Mouse (Mus musculus): ENCODE results near the gene Kcnn1. TPM values are rescaled to one million over a fixed set of nuclear protein-coding genes. Genes with fewer than 3 reads are reported as not detected.
A peak's percentile ranks its signal among the peaks of the same experiment; 100 is the strongest.

Gene Kcnn1
- polyA plus RNA-seq, 1 experiment from 2014 or later = 12.2 TPM

- H3K4me3 ChIP-seq (ENCODE audit: low read depth, low read length) = no peak overlapping the region
- H3K4me1 ChIP-seq (replicated peaks; ENCODE audit: control insufficient read depth, insufficient read depth, low read length) = peaks cover 34% of the 10 kb centered on the region
- no peak for ATAC-seq (ENCODE audit: low FRiP score)
- H3K27ac ChIP-seq (ENCODE audit: low read depth, low read length) = peak overlapping the region; percentile 91
- WGBS = 88% methylated on average over 7 of the region's 7 CpGs
- H3K9ac ChIP-seq (ENCODE audit: low read depth, low read length) = no peak overlapping the region; the same call in 1 of the 2 replicates
- no peaks in the 10 kb centered on the region for H3K36me3 ChIP-seq (ENCODE audit: control insufficient read depth, insufficient read depth, low read length)
- 0 out of 2 replicates have a peak, but pooled peaks cover 6% of the 10 kb centered on the region for H3K27me3 ChIP-seq (ENCODE audit: control insufficient read depth, insufficient read depth, low read length)
- DNase-seq (ENCODE audit: low spot score) = no peak
- no peaks in the 10 kb centered on the region for H3K9me3 ChIP-seq (ENCODE audit: control insufficient read depth, low read length)
- peak overlapping the region; percentile 95; the same call in 1 of the 2 replicates for H3K4me2 ChIP-seq (replicated peaks; ENCODE audit: low read depth, low read length)
These were observed 3.5 kb upstream of the Kcnn1 start for GRCm38 (mm10) chr8:70866566-70866965.

- H3K4me1 ChIP-seq (replicated peaks; ENCODE audit: control insufficient read depth, insufficient read depth, low read length) = peaks cover 36% of the 10 kb centered on the region
- WGBS = 8% methylated on average over 12 of the region's 12 CpGs
- H3K27me3 ChIP-seq (ENCODE audit: control insufficient read depth, insufficient read depth, low read length) = 0 out of 2 replicates have a peak, but pooled peaks cover 8% of the 10 kb centered on the region
These were observed 3.0 kb upstream of the Kcnn1 start for GRCm38 (mm10) chr8:70866001-70866520.

GRCm38 (mm10) chr8:70865350-70866000 is 2.4 kb upstream of the Kcnn1 start:
- 0 out of 2 replicates have a peak, but pooled peaks cover 8% of the 10 kb centered on the region for H3K27me3 ChIP-seq (ENCODE audit: control insufficient read depth, insufficient read depth, low read length)
- no peaks in the 10 kb centered on the region for H3K9me3 ChIP-seq (ENCODE audit: control insufficient read depth, low read length)
- peak; percentile 85 for ATAC-seq (ENCODE audit: low FRiP score)
- peak overlapping the region; percentile 60 for H3K4me3 ChIP-seq (ENCODE audit: low read depth, low read length)
- WGBS = 2% methylated on average over 45 of the region's 46 CpGs
- DNase-seq (ENCODE audit: low spot score) = peak; percentile 100
- peak overlapping the region; percentile 99 for H3K27ac ChIP-seq (ENCODE audit: low read depth, low read length)
- H3K36me3 ChIP-seq (ENCODE audit: control insufficient read depth, insufficient read depth, low read length) = no peaks in the 10 kb centered on the region
- H3K4me2 ChIP-seq (replicated peaks; ENCODE audit: low read depth, low read length) = peak overlapping the region; percentile 95
- H3K9ac ChIP-seq (ENCODE audit: low read depth, low read length) = peak overlapping the region; percentile 74
- peaks cover 36% of the 10 kb centered on the region for H3K4me1 ChIP-seq (replicated peaks; ENCODE audit: control insufficient read depth, insufficient read depth, low read length)

More at GRCm38 (mm10) chr8:70866001-70866520, 3.0 kb upstream of the Kcnn1 start:
- 0 out of 2 replicates have a peak overlapping the region, but pooled peaks have one; percentile 22 for H3K4me3 ChIP-seq (ENCODE audit: low read depth, low read length)
- peak overlapping the region; percentile 91 for H3K27ac ChIP-seq (ENCODE audit: low read depth, low read length)
- H3K9me3 ChIP-seq (ENCODE audit: control insufficient read depth, low read length) = no peaks in the 10 kb centered on the region
- no peaks in the 10 kb centered on the region for H3K36me3 ChIP-seq (ENCODE audit: control insufficient read depth, insufficient read depth, low read length)
- ATAC-seq (ENCODE audit: low FRiP score) = peak; percentile 8
- DNase-seq (ENCODE audit: low spot score) = no peak
- peak overlapping the region; percentile 55 for H3K9ac ChIP-seq (ENCODE audit: low read depth, low read length)
- peak overlapping the region; percentile 95 for H3K4me2 ChIP-seq (replicated peaks; ENCODE audit: low read depth, low read length)

DNA sequence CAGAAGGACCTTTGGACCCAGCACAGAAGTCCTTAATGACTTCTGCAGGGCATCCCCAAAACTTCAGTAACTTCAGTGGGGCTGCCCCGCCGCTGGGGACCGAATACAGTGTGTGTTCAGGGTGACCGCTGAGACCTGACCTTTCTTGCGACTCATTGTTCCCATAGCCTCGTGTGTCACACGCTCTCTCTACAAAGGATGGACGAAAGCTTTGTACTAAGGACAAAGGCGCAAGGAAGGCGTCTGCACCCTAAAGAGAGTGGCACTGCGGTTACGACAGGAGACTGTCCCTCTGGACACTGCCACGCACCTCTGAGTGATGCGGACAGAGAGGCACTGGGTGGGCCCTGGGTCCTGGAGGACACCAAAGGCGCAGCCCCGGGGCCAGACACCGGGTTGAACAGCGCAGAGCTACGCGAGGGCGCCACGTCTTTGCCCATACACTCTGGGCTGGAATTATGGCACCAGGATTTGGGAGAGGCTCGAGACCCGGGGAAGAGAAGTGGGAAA is 1.7 kb upstream of the Kcnn1 start:
- H3K9me3 ChIP-seq (ENCODE audit: control insufficient read depth, low read length) = no peaks in the 10 kb centered on the region
- peak; percentile 76 for DNase-seq (ENCODE audit: low spot score)
- ATAC-seq (ENCODE audit: low FRiP score) = peak; percentile 26
- H3K4me1 ChIP-seq (replicated peaks; ENCODE audit: control insufficient read depth, insufficient read depth, low read length) = peaks cover 34% of the 10 kb centered on the region
- peak overlapping the region; percentile 74 for H3K9ac ChIP-seq (ENCODE audit: low read depth, low read length)
- no peaks in the 10 kb centered on the region for H3K36me3 ChIP-seq (ENCODE audit: control insufficient read depth, insufficient read depth, low read length)
- peak overlapping the region; percentile 60 for H3K4me3 ChIP-seq (ENCODE audit: low read depth, low read length)
- H3K4me2 ChIP-seq (replicated peaks; ENCODE audit: low read depth, low read length) = peak overlapping the region; percentile 95
- H3K27me3 ChIP-seq (ENCODE audit: control insufficient read depth, insufficient read depth, low read length) = 0 out of 2 replicates have a peak, but pooled peaks cover 8% of the 10 kb centered on the region
- peak overlapping the region; percentile 99 for H3K27ac ChIP-seq (ENCODE audit: low read depth, low read length)
- under 1% methylated on average over 24 of the region's 24 CpGs for WGBS

GRCm38 (mm10) chr8:70863956-70864711 is 1.1 kb upstream of the Kcnn1 start:
- peak overlapping the region; percentile 74 for H3K9ac ChIP-seq (ENCODE audit: low read depth, low read length)
- ATAC-seq (ENCODE audit: low FRiP score) (0 out of 2 replicates have a peak, but pooled peaks have one; percentile 3), DNase-seq (ENCODE audit: low spot score) (peak; percentile 72)
- peak overlapping the region; percentile 99 for H3K27ac ChIP-seq (ENCODE audit: low read depth, low read length)
- 0 out of 2 replicates have a peak, but pooled peaks cover 8% of the 10 kb centered on the region for H3K27me3 ChIP-seq (ENCODE audit: control insufficient read depth, insufficient read depth, low read length)
- peaks cover 34% of the 10 kb centered on the region for H3K4me1 ChIP-seq (replicated peaks; ENCODE audit: control insufficient read depth, insufficient read depth, low read length)
- 1% methylated on average over 46 of the region's 46 CpGs for WGBS
- no peaks in the 10 kb centered on the region for H3K9me3 ChIP-seq (ENCODE audit: control insufficient read depth, low read length)
- peak overlapping the region; percentile 60 for H3K4me3 ChIP-seq (ENCODE audit: low read depth, low read length)
- H3K4me2 ChIP-seq (replicated peaks; ENCODE audit: low read depth, low read length) = peak overlapping the region; percentile 95
- H3K36me3 ChIP-seq (ENCODE audit: control insufficient read depth, insufficient read depth, low read length) = no peaks in the 10 kb centered on the region

DNA sequence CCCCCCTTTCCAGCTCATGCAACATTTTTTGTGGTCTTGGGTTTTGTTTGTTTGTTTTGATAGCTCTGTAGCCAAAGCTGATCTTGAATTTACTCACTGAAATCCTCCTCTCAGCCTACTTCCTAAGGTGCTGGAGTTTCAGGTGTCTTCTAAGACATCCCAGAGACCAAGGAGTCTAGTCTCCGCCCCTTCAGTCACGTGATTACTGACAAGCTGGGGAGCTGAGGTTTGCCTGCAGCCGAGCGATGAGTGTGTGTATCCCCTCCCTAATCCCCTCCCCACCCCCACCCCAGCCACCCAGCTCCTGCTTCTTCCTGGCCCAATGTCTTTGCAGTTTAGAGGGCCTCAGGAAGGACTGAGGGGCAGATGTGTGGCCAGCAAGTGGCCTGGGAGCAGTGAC is 5.5 kb downstream of the Kcnn1 start:
- H3K27me3 ChIP-seq (ENCODE audit: control insufficient read depth, insufficient read depth, low read length) = 0 out of 2 replicates have a peak, but pooled peaks cover 5% of the 10 kb centered on the region
- no peaks in the 10 kb centered on the region for H3K36me3 ChIP-seq (ENCODE audit: control insufficient read depth, insufficient read depth, low read length)
- no peaks in the 10 kb centered on the region for H3K9me3 ChIP-seq (ENCODE audit: control insufficient read depth, low read length)
- WGBS = 9% methylated on average over 4 of the region's 4 CpGs
- no peak overlapping the region for H3K27ac ChIP-seq (ENCODE audit: low read depth, low read length)
- DNase-seq (ENCODE audit: low spot score) (no peak), ATAC-seq (ENCODE audit: low FRiP score) (no peak)
- no peak overlapping the region for H3K9ac ChIP-seq (ENCODE audit: low read depth, low read length)
- H3K4me2 ChIP-seq (replicated peaks; ENCODE audit: low read depth, low read length) = peak overlapping the region; percentile 5; the same call in 1 of the 2 replicates
- no peak overlapping the region for H3K4me3 ChIP-seq (ENCODE audit: low read depth, low read length)
- H3K4me1 ChIP-seq (replicated peaks; ENCODE audit: control insufficient read depth, insufficient read depth, low read length) = peaks cover 10% of the 10 kb centered on the region

- Histone ChIP-seq H3K4me1 (replicated peaks; ENCODE audit: control insufficient read depth, insufficient read depth, low read length) (peaks cover 5% of the 10 kb centered on the region), H3K9me3 (ENCODE audit: control insufficient read depth, low read length) (no peaks in the 10 kb centered on the region), H3K27me3 (ENCODE audit: control insufficient read depth, insufficient read depth, low read length) (0 out of 2 replicates have a peak, but pooled peaks cover 3% of the 10 kb centered on the region), H3K9ac (ENCODE audit: low read depth, low read length) (0 out of 2 replicates have a peak overlapping the region, but pooled peaks have one; percentile 4), H3K4me3 (ENCODE audit: low read depth, low read length) (peak overlapping the region; percentile 33), H3K4me2 (replicated peaks; ENCODE audit: low read depth, low read length) (peak overlapping the region; percentile 58), H3K36me3 (ENCODE audit: control insufficient read depth, insufficient read depth, low read length) (no peaks in the 10 kb centered on the region), H3K27ac (ENCODE audit: low read depth, low read length) (no peak overlapping the region)
- peak; percentile 77 for DNase-seq (ENCODE audit: low spot score)
- 14% methylated on average over 21 of the region's 33 CpGs for WGBS
- peak; percentile 81 for ATAC-seq (ENCODE audit: low FRiP score)
These were observed 6.4 kb downstream of the Kcnn1 start for GRCm38 (mm10) chr8:70856541-70857197.

DNA sequence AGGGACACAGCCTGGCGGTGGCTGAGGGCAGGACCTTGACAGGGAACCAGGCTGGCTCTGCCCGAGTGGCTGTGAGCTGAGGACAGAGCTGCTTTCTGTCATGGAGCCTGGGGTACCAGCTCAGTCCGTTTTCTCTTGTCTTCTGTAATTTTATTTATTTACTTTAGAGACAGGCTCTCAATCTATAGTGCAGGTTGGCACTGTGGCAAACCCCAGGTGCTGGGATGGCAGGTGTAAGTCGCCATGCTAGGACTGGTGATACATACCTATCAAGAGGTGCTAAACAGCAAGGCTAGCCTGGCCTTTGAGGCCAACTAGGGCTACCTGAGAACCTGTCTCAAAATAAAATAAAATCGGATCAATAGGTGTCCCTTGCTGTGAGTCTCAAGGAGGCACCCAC is 7.0 kb downstream of the Kcnn1 start:
- DNase-seq (ENCODE audit: low spot score) (no peak), ATAC-seq (ENCODE audit: low FRiP score) (no peak)
- no peak overlapping the region for H3K4me3 ChIP-seq (ENCODE audit: low read depth, low read length)
- 68% methylated on average over 5 of the region's 5 CpGs for WGBS
- no peaks in the 10 kb centered on the region for H3K9me3 ChIP-seq (ENCODE audit: control insufficient read depth, low read length)
- H3K4me2 ChIP-seq (replicated peaks; ENCODE audit: low read depth, low read length) = no peak overlapping the region
- H3K27ac ChIP-seq (ENCODE audit: low read depth, low read length) = no peak overlapping the region
- H3K9ac ChIP-seq (ENCODE audit: low read depth, low read length) = no peak overlapping the region
- H3K27me3 ChIP-seq (ENCODE audit: control insufficient read depth, insufficient read depth, low read length) = no peaks in the 10 kb centered on the region
- H3K36me3 ChIP-seq (ENCODE audit: control insufficient read depth, insufficient read depth, low read length) = no peaks in the 10 kb centered on the region
- H3K4me1 ChIP-seq (replicated peaks; ENCODE audit: control insufficient read depth, insufficient read depth, low read length) = peaks cover 4% of the 10 kb centered on the region

Measured in hindbrain, embryonic 11.5 days (tissue).